Mouse (Mus musculus) liver, embryonic 14.5 days (tissue): ENCODE data around the gene Gm1043.

ENCODE experiments used
- CTCF ChIP-seq: IDR thresholded peaks from 2 replicates; pipeline ENCODE4 v1.5.1; 2016; ENCODE audit warnings: antibody characterized with exemption, low read depth, control low read depth
- EP300 ChIP-seq: IDR thresholded peaks from 2 replicates; pipeline ENCODE4 v1.6.1; 2016; ENCODE audit warnings: antibody characterized with exemption, low read depth

- no peak for TF ChIP-seq CTCF
- no peak for TF ChIP-seq EP300
These were observed 147.9 kb downstream of the Gm1043 start for GRCm38 (mm10) chr5:37233010-37233557.
